Mouse (Mus musculus) neural tube, embryonic 15.5 days (tissue): ENCODE results near the gene Rangap1. TPM values are rescaled to one million over a fixed set of nuclear protein-coding genes. Genes with fewer than 3 reads are reported as not detected.

ENCODE experiments used
- ATAC-seq: fragments of 200-750 bp; cut with Nextera tagmentation; 2 replicates; pipeline ENCODE4 v1.8.0; 2017; ENCODE audit warnings: mild to moderate bottlenecking, moderate TSS enrichment, moderate library complexity; ENCODE audit not compliant: low FRiP score
- H3K27ac ChIP-seq: fragments of 300-500 bp; sonication (generic); replicated peaks from 2 replicates; pipeline ENCODE4 v1.5.1; 2015; ENCODE audit warnings: mild to moderate bottlenecking, inconsistent platforms
- H3K27me3 ChIP-seq: fragments of 300-500 bp; sonication (generic); replicated peaks from 2 replicates; pipeline ENCODE4 v1.6.1; 2015; ENCODE audit warnings: inconsistent platforms
- H3K36me3 ChIP-seq: fragments of 300-500 bp; sonication (generic); 2 replicates; pipeline ENCODE4 v1.6.1; 2015; ENCODE audit warnings: inconsistent platforms
- H3K4me1 ChIP-seq: fragments of 300-500 bp; sonication (generic); 2 replicates; pipeline ENCODE4 v1.6.1; 2015; ENCODE audit warnings: inconsistent platforms
- H3K4me2 ChIP-seq: fragments of 300-500 bp; sonication (generic); 2 replicates; pipeline ENCODE4 v1.6.1; 2015; ENCODE audit warnings: inconsistent platforms, mild to moderate bottlenecking, moderate library complexity
- H3K4me3 ChIP-seq: fragments of 300-500 bp; sonication (generic); replicated peaks from 2 replicates; pipeline ENCODE4 v1.5.1; 2015; ENCODE audit warnings: mild to moderate bottlenecking, inconsistent platforms
- H3K9ac ChIP-seq: fragments of 300-500 bp; sonication (generic); replicated peaks from 2 replicates; pipeline ENCODE4 v1.6.1; 2015; ENCODE audit warnings: mild to moderate bottlenecking, inconsistent platforms
- H3K9me3 ChIP-seq: fragments of 300-500 bp; sonication (generic); replicated peaks from 2 replicates; pipeline ENCODE4 v1.6.1; 2016; ENCODE audit warnings: inconsistent platforms
- WGBS: fragments of 180-500 bp; shearing (Covaris S2); methylation state at CpG from one replicate; pipeline ENCODE4 v1.1.7; 2015; ENCODE audit warnings: mixed read lengths; 5-methylcytosine and 5-hydroxymethylcytosine counted together
- polyA plus RNA-seq: library from polyadenylated mRNA; unstranded; fragments of >200 nt; fragmentation: Nextera tagmentation; extraction: Ambion mirVana; gene quantifications from 2 replicates; pipeline ENCODE4 v1.2.1, GENCODE M21; 2015

Rangap1 gene
- polyA plus RNA-seq, result 127 and 128 TPM in 2 replicates

- WGBS, result under 1% methylated on average over 61 of the region's 65 CpGs
- peak; percentile 79 for ATAC-seq
- H3K9me3 ChIP-seq, result no peaks in the 10 kb centered on the region
- H3K27me3 ChIP-seq, result no peaks in the 10 kb centered on the region
- H3K9ac ChIP-seq, result peak within 1 kb of the TSS; percentile 96
- peak within 1 kb of the TSS; percentile 79 for H3K4me2 ChIP-seq
- H3K36me3 ChIP-seq, result no peaks in the 10 kb centered on the region
- peak within 1 kb of the TSS; percentile 96 for H3K4me3 ChIP-seq
- peaks cover 30% of the 10 kb centered on the region for H3K4me1 ChIP-seq
- peak within 1 kb of the TSS; percentile 92 for H3K27ac ChIP-seq
These were observed at the start of gene Rangap1, which contains the start of gene Zc3h7b for GRCm38 (mm10) chr15:81744992-81745600. Gene Rangap1, minus strand, starts transcription at chr15:81745530. Gene Zc3h7b, plus strand, starts transcription at chr15:81745057.

- WGBS, result 96% methylated on average over 9 of the region's 9 CpGs
- no peak for ATAC-seq
- H3K36me3 ChIP-seq, result peaks cover 66% of the 10 kb centered on the region
These were observed 47.1 kb upstream of the Rangap1 start for GRCm38 (mm10) chr15:81792444-81792843.

GRCm38 (mm10) chr15:81787525-81787924, 42.2 kb upstream of the Rangap1 start:
- Histone ChIP-seq H3K27me3 (no peaks in the 10 kb centered on the region), H3K9ac (no peak overlapping the region), H3K4me1 (no peaks in the 10 kb centered on the region), H3K4me2 (no peak overlapping the region), H3K27ac (no peak overlapping the region), H3K9me3 (no peaks in the 10 kb centered on the region), H3K4me3 (no peak overlapping the region), H3K36me3 (peaks cover 82% of the 10 kb centered on the region)
- 96% methylated on average over 13 of the region's 13 CpGs for WGBS
- ATAC-seq, result no peak

More at GRCm38 (mm10) chr15:81792444-81792843, 47.1 kb upstream of the Rangap1 start:
- Histone ChIP-seq H3K9ac (no peak overlapping the region), H3K4me1 (no peaks in the 10 kb centered on the region), H3K27me3 (no peaks in the 10 kb centered on the region), H3K9me3 (no peaks in the 10 kb centered on the region), H3K4me3 (no peak overlapping the region), H3K4me2 (no peak overlapping the region), H3K27ac (no peak overlapping the region)

- no peak overlapping the region for H3K4me3 ChIP-seq
- H3K9me3 ChIP-seq, result no peaks in the 10 kb centered on the region
- ATAC-seq, result no peak
- 94% methylated on average over 8 of the region's 8 CpGs for WGBS
- no peak overlapping the region for H3K27ac ChIP-seq
- no peak overlapping the region for H3K4me2 ChIP-seq
- no peak overlapping the region for H3K9ac ChIP-seq
- no peaks in the 10 kb centered on the region for H3K27me3 ChIP-seq
- peaks cover 82% of the 10 kb centered on the region for H3K36me3 ChIP-seq
- H3K4me1 ChIP-seq, result no peaks in the 10 kb centered on the region
These were observed 40.4 kb upstream of the Rangap1 start for GRCm38 (mm10) chr15:81785701-81786100.

GRCm38 (mm10) chr15:81784762-81785161, 39.4 kb upstream of the Rangap1 start:
- no peaks in the 10 kb centered on the region for H3K9me3 ChIP-seq
- H3K27ac ChIP-seq, result no peak overlapping the region
- no peak overlapping the region for H3K9ac ChIP-seq
- no peak overlapping the region for H3K4me2 ChIP-seq
- peaks cover 82% of the 10 kb centered on the region for H3K36me3 ChIP-seq
- H3K27me3 ChIP-seq, result no peaks in the 10 kb centered on the region
- no peaks in the 10 kb centered on the region for H3K4me1 ChIP-seq
- no peak for ATAC-seq
- 76% methylated on average over 5 of the region's 5 CpGs for WGBS
- no peak overlapping the region for H3K4me3 ChIP-seq

- no peaks in the 10 kb centered on the region for H3K4me1 ChIP-seq
- 65% methylated on average over 7 of the region's 7 CpGs for WGBS
These were observed 36.5 kb upstream of the Rangap1 start for GRCm38 (mm10) chr15:81781816-81782215.

GRCm38 (mm10) chr15:81776631-81777422, 31.5 kb upstream of the Rangap1 start:
- H3K36me3 ChIP-seq, result peaks cover 97% of the 10 kb centered on the region
- no peaks in the 10 kb centered on the region for H3K4me1 ChIP-seq
- no peak overlapping the region for H3K9ac ChIP-seq
- H3K4me3 ChIP-seq, result no peak overlapping the region
- 91% methylated on average over 11 of the region's 11 CpGs for WGBS
- H3K27ac ChIP-seq, result no peak overlapping the region
- no peak for ATAC-seq
- H3K4me2 ChIP-seq, result no peak overlapping the region
- H3K9me3 ChIP-seq, result no peaks in the 10 kb centered on the region
- no peaks in the 10 kb centered on the region for H3K27me3 ChIP-seq

More at GRCm38 (mm10) chr15:81781816-81782215, 36.5 kb upstream of the Rangap1 start:
- H3K36me3 ChIP-seq, result peaks cover 92% of the 10 kb centered on the region
- no peak overlapping the region for H3K9ac ChIP-seq
- no peaks in the 10 kb centered on the region for H3K9me3 ChIP-seq
- no peaks in the 10 kb centered on the region for H3K27me3 ChIP-seq
- H3K4me3 ChIP-seq, result no peak overlapping the region
- no peak for ATAC-seq
- no peak overlapping the region for H3K27ac ChIP-seq
- no peak overlapping the region for H3K4me2 ChIP-seq

- H3K4me2 ChIP-seq, result no peak overlapping the region
- H3K27me3 ChIP-seq, result no peaks in the 10 kb centered on the region
- ATAC-seq, result no peak
- peaks cover 89% of the 10 kb centered on the region for H3K36me3 ChIP-seq
- WGBS, result 89% methylated on average over 15 of the region's 15 CpGs
- no peaks in the 10 kb centered on the region for H3K9me3 ChIP-seq
- H3K4me3 ChIP-seq, result no peak overlapping the region
- no peak overlapping the region for H3K27ac ChIP-seq
- no peaks in the 10 kb centered on the region for H3K4me1 ChIP-seq
- no peak overlapping the region for H3K9ac ChIP-seq
These were observed 29.3 kb upstream of the Rangap1 start for GRCm38 (mm10) chr15:81774505-81775171.

- no peaks in the 10 kb centered on the region for H3K27me3 ChIP-seq
- no peak overlapping the region for H3K27ac ChIP-seq
- no peak overlapping the region for H3K4me2 ChIP-seq
- H3K4me3 ChIP-seq, result no peak overlapping the region
- no peak for ATAC-seq
- H3K9ac ChIP-seq, result no peak overlapping the region
- WGBS, result 87% methylated on average over 20 of the region's 20 CpGs
- H3K9me3 ChIP-seq, result no peaks in the 10 kb centered on the region
- no peaks in the 10 kb centered on the region for H3K4me1 ChIP-seq
- H3K36me3 ChIP-seq, result peaks cover 83% of the 10 kb centered on the region
These were observed 27.2 kb upstream of the Rangap1 start for GRCm38 (mm10) chr15:81772431-81773120.

- 61% methylated on average over 12 of the region's 13 CpGs for WGBS
These were observed 23.7 kb upstream of the Rangap1 start for GRCm38 (mm10) chr15:81769037-81769436.

GRCm38 (mm10) chr15:81766439-81766838, 21.1 kb upstream of the Rangap1 start:
- Histone ChIP-seq H3K27me3 (no peaks in the 10 kb centered on the region), H3K4me1 (no peaks in the 10 kb centered on the region), H3K36me3 (peaks cover 26% of the 10 kb centered on the region), H3K4me3 (no peak overlapping the region), H3K9me3 (no peaks in the 10 kb centered on the region), H3K4me2 (no peak overlapping the region), H3K9ac (no peak overlapping the region), H3K27ac (no peak overlapping the region)
- WGBS, result 89% methylated on average over 5 of the region's 5 CpGs
- ATAC-seq, result no peak

More at GRCm38 (mm10) chr15:81769037-81769436, 23.7 kb upstream of the Rangap1 start:
- Histone ChIP-seq H3K27ac (no peak overlapping the region), H3K4me3 (no peak overlapping the region), H3K9ac (no peak overlapping the region), H3K36me3 (peaks cover 50% of the 10 kb centered on the region), H3K27me3 (no peaks in the 10 kb centered on the region), H3K4me2 (no peak overlapping the region), H3K4me1 (no peaks in the 10 kb centered on the region), H3K9me3 (no peaks in the 10 kb centered on the region)
- ATAC-seq, result no peak
